Comparison of ENCODE assay signal across 20 mouse cellular contexts in genomic region chr11:84327086-84327485, GRCm38 (mm10).
"Had no signal": no experiment of that assay in that cellular context is flagged by ENCODE, and none has a peak within 500 bp of the region (broad histone marks: within the 10 kb centered on the region; RNA-seq: fewer than 3 reads in every experiment).

No protein-coding gene starts in this region.

- H3K27ac ChIP-seq: intestine, embryonic 15.5 days; limb, embryonic 12.5 days; limb, embryonic 15.5 days; liver, embryonic 14.5 days; macrophage; neural tube, embryonic 13.5 days; stomach, embryonic 15.5 days had no signal

- ATAC-seq: intestine, embryonic 15.5 days; liver, postnatal 0 days; lung, postnatal 0 days; midbrain, embryonic 13.5 days had no signal

- H3K4me3 ChIP-seq: intestine, embryonic 15.5 days; limb, embryonic 12.5 days; limb, embryonic 15.5 days; midbrain, embryonic 13.5 days; myocyte; neural tube, embryonic 13.5 days; stomach, embryonic 15.5 days had no signal

- H3K9me3 ChIP-seq: intestine, embryonic 15.5 days; limb, embryonic 12.5 days; limb, embryonic 15.5 days; midbrain, embryonic 13.5 days; neural tube, embryonic 13.5 days; stomach, embryonic 15.5 days had no signal

- H3K4me1 ChIP-seq: intestine, embryonic 15.5 days; limb, embryonic 12.5 days; limb, embryonic 15.5 days; stomach, embryonic 15.5 days had no signal

- DNase-seq: kidney, adult 9 months; kidney, postnatal 10 days; left cerebral cortex, postnatal 4 days; liver, postnatal 0 days; lung, embryonic 14.5 days; retina, postnatal 1 day; right cerebral cortex, postnatal 25 days; spleen, adult 18-20 months; thymus, postnatal 25 days had no signal

- H3K4me2 ChIP-seq: intestine, embryonic 15.5 days; limb, embryonic 12.5 days; limb, embryonic 15.5 days; liver, embryonic 11.5 days; lung, embryonic 14.5 days; midbrain, embryonic 13.5 days; neural tube, embryonic 13.5 days; stomach, embryonic 15.5 days had no signal

- H3K27me3 ChIP-seq: intestine, embryonic 15.5 days; limb, embryonic 12.5 days; limb, embryonic 15.5 days; midbrain, embryonic 13.5 days; neural tube, embryonic 13.5 days; stomach, embryonic 15.5 days had no signal

- H3K9ac ChIP-seq: intestine, embryonic 15.5 days; limb, embryonic 12.5 days; limb, embryonic 15.5 days; liver, embryonic 14.5 days; liver, postnatal 0 days; lung, embryonic 14.5 days; midbrain, embryonic 13.5 days; neural tube, embryonic 13.5 days; stomach, embryonic 15.5 days had no signal

- H3K36me3 ChIP-seq: stomach, embryonic 15.5 days had no signal
